Mouse (Mus musculus) cerebellum, adult 9-11 months (tissue): ENCODE results near the gene Ctnna2.

Experiments used
- DNase-seq: peaks from one replicate; pipeline ENCODE4 v3.0.0; 2022

Gene Ctnna2

DNA sequence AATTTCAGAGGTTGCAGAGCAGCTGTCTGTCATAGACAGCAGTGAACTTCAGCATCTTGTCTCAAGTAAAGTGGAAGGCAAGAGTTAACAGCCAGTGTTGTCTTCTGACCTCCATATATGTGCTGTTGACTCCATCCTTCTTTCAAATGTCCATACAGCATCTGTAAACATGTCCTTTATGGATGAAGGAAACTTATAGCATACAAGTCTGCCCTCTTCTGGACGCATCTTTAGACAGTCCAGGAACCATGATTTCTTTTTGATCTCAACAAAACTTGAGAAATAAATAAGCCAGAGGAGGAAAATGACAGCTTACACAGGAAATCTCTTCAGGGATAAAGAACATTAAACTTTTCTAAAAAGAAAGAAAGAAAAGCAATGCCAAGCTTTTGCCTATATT lies 400.9 kb downstream of the Ctnna2 start:
- no peak for DNase-seq

DNA sequence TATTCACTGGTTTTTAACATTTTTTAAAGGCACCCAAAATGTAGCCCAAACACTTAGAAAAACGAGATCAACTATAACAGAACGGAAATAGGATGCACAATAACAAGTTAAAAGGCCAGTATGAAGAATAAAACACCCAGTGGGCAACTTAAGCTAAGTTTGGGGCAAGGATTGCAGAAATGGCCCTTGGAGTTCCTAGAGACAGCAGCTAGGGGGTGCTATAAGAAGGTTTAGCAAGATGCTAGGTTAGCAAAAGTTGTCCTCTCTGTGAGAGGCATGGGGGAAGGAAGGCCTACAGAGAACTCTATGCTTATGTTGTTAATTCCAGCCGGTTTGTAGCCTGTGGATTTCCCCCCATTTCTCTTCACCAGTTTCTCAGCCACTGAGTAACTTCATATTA lies 401.9 kb downstream of the Ctnna2 start:
- DNase-seq: no peak

DNA sequence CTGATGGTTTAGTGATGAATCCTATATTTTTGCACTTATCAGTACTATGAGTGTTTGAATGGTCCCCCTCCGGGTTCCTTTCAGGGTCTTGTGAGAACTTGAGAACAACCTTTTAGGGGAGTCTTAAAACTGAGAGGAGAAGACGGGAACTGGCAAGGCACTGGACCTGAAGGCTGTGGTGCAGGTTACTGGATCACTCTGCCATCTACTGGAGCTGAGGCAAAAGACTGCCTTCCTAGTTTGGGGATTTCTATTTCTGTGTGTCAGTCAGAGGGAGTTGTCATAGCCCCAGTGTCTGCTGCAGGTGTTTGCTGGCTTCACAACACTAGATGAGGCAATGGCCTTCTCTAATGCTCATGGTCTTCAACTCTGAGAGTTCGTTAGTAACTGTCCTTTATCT lies 406.9 kb downstream of the Ctnna2 start:
- DNase-seq: peak; percentile 14

DNA sequence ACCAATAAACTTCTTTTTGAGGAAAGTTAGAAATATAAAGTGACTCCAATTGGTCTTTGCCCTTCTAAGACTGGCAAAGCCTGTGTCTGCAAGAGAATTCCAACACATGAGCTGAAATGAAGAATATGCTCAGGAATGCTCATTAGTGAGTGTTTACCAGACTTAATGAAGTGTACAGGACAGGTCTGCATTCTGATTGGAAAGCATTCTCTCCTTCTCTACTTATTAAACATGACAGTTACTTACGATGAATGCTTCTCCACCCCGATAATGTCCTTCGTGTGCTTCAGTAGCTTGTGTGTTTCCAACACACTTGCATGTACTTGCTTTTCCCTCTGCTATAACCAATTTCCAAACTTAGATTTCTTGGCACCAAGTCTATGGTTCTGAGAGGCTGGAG lies 409.6 kb downstream of the Ctnna2 start:
- no peak for DNase-seq

DNA sequence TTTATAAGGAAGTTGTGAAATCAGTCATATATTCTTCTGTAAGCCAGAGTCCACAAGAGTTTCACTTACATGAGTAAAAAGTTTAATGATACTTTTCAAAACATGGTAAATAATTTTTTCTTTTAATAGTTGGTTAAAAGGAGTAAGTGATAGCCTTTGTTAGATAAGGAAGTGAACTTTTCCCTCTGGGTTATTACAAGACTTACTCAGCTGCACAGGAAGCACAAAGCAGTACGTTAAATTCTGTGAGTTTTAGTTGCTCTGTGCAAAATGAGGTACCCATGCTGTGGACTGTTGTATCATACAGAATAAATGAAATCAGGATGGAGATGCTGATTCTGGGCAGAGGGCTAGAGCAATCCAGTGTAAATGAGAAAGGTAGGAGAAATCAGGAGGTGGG lies 423.3 kb downstream of the Ctnna2 start:
- no peak for DNase-seq

DNA sequence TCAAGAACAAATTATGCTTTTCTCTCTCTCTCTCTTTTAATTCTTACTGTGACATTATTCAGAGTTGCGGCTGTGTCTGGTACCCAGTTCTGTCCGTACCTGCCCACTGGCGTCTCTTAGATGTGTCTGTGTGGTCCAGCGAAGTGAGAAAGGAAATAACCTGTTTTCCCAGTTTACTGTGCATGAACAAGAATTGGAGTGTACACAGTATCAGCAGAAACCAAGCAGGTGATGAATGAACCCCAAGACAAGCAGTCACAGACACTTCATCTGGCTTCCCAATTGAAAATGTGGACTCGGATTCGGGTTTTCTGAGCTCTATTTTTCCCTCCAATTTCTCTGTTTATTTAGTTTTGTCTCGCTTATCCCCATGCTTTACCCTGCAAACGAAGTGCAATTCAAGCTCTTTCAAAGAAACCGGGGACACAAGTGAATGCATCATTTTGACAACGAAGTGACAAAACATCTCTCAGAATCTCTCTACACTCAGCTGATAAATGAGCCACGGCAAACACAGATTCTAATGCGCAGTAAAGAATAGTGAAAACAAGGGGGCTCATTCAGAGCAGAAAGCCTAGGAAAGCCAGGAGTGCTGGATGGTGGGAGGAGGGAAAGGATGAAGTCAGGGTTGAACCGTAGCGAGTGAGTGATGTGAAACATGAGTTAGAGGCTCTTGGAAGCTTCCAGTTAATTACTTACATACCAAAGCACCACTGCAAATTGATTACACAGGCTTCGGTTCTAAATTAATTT lies 442.3 kb downstream of the Ctnna2 start:
- no peak for DNase-seq

DNA sequence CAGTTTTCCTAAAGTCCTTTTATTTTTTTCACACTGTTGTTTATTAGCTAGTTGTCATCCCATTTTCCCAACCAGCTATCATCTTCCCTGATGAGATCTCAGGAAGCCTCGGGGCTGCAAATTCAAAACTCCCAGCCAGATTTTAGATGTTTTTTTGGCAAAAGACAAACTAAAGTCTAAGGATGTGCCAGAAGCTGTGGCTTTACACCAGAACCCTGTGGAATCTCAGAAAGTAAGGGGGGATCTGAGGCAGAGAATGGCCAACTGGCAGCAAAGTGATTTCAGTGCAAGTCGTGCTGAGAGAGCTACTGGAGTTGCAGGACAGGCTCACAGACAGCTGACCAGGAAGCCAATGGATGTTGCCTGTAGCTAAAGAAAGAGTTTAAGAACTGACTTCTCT lies 451.9 kb downstream of the Ctnna2 start:
- DNase-seq: no peak

DNA sequence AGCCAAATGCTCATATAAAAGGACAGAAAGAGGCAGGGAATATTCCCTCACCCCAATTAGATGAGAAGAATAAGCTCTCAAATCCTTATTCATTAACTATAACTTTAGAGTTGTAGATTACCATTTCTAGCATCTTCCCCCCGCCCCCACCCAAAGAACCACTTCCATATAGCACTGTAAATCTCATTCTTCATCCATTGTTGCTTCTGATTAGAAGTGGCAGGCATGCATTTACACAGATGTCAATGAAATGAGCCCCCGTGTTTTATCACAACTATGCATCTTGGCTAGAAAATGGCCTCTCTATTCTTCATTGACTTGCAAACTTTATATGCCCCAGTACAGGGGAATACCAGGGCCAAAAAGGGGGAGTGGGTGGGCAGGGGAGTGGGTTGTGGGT lies 457.7 kb downstream of the Ctnna2 start:
- DNase-seq: no peak

DNA sequence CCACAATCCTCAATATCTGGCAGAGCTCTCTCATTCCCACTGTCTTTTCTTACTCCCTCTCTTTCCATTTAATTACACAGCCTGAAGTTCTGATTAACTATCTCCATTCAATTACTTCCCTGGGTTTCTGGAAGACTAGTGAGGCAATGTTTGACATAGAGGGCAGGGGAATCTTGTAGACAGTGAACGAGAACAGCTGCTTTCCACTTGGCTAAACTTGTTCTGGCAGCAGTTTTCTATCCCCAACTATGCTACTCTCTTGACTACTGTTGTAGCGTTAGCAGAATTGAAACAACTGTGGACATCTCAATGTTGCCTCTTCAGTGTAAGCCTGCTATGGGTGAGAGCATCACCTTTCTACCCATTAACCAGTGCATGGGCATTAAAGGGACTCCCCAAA lies 463.0 kb downstream of the Ctnna2 start:
- DNase-seq: no peak

DNA sequence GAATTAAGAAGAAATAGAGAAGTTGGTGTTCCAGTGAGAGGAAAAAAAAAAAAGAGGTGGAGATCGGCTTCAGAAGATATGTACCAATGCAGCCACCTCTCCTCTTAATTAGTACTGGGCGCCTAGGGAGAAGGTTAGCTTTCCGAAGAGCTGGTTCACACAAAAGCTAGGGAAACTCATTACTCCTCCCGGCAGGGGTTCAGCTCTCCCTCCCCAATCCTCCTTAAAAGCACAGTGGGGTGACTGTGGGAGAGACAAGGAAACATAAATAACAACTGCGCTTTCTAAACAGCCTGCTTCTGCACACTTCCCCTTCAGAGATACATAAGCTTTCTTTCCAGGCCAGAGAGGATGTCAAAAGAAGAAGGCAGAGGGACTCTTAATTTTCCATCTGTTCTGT lies 467.7 kb downstream of the Ctnna2 start:
- no peak for DNase-seq

DNA sequence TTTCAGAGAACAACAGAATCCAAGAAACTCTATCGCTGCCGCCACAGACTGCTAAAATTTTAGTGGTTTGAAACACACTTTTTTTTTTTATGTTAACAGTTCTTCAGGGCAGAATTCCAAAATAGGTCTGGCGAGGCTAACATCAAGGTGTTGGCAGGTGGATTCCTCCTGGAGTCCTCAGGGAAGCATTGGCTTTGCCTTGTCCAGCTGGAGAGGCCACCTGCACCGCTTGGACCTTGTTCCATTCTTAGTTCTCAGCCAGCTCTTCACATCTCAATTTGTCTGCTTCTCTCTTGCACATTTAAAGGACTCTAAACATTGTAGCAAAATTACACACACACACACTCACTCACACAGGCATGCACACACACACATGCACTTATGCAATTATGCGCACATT lies 487.8 kb downstream of the Ctnna2 start:
- peak; percentile 76 for DNase-seq

DNA sequence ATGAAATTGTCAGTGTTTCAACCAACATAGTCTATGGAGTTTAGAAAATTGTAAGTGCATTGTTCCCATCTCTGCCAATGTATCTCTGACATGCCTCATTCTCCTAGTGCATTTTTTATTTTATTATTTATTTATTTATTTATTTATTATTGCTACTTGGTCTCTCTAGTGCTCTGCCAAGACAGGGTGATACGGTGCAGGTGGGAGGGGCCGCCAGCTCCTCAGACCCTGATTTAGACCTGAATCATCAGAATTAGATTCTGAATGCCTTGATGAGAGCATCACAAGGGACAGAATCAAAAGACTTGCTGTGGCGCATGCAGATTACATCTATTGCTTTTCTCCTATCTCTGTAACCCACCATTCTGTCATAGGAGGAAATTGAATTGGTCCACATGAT lies 492.8 kb downstream of the Ctnna2 start:
- no peak for DNase-seq

DNA sequence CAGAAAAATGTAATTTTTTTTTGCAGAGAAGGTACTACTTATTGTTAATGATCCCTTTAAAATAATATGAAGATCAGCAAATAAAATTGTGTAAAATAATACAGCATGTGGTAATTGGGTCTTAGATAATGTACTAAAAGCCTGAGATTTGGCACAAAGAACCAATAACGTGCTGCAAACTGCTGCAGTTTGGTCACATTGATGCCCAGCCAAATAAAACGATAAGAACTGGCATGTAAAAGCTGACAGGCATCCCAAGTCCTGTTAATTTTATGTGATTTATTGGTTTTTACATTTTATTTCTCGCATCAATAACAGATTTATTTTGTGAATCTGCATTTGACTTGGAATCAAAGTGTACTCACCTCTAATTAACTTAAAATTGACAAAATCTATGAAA lies 497.4 kb downstream of the Ctnna2 start:
- DNase-seq: no peak

DNA sequence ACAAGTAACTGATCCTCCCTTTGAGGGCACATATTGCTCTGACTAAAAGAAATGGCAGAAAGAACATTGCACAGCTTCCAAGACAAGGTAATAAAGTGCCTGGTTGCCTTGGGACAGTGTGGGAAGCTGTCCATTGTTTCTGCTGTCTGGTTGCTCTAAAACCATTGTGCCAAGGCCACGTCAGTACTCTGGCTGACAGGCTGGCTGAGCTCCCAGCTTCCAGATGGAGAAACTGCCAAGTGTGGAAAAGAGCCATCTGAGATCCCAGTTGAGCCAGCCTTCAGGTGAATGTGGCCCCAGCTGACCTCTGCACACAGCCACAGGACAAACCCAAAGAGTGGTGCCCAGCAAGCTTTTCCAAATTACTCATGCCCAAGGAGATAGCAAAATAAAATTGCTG lies 504.1 kb downstream of the Ctnna2 start:
- peak; percentile 98 for DNase-seq

DNA sequence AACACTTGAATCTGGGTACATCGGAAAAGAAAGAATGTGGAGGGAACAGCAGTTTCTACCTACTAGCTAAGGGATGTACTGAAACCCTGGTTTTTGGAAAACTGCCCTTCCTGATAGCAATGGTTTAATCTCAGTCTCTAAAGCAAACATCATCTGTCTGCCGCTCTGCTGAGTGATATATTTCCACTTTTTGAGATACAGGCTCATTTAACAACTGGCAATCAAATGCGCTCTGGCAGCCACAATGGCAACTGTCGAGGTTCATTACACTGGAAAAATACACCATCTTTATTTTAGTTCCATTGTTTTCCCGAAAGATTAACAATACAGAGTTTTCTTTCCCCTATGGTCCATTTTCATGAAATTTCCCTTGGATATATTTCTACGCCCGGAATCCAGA lies 506.2 kb downstream of the Ctnna2 start:
- no peak for DNase-seq

DNA sequence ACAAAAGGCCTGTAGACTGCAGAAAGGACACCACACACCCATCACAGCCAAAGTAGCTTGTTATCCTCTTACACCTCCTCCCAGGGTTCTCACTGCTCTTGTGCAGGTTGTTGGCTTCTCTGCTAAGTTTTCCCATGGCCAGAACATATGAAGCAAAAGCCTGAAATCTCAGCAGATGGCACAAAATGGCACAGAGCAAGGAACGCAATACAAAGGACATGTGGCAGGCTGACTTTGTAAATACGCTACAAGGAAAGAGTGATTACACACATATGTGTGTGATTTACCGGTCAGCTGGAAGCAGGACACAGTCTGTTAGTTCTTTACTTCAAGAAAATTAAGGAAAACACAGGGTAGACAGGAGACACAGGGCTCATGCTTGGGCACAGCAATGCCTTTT lies 511.4 kb downstream of the Ctnna2 start:
- DNase-seq: peak; percentile 43

DNA sequence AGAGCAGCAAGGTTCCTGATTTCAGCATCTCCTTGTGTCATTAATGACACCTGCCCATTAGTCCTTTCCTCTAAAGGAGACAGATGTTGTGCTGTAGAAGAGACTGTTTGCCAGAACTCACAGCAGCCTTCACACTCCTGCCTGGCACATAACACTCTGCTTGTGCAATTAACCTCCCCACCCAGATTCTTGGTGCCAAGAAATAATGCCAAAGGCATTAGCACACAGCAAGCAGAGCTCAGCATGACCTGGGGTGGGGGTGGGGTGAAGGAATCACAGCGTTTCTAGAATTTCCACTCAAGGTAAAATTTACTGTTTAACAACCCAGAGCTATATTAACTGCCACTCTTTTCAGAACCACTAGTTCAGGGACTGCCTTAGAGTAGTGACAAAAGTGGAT lies 516.8 kb downstream of the Ctnna2 start:
- DNase-seq: no peak

DNA sequence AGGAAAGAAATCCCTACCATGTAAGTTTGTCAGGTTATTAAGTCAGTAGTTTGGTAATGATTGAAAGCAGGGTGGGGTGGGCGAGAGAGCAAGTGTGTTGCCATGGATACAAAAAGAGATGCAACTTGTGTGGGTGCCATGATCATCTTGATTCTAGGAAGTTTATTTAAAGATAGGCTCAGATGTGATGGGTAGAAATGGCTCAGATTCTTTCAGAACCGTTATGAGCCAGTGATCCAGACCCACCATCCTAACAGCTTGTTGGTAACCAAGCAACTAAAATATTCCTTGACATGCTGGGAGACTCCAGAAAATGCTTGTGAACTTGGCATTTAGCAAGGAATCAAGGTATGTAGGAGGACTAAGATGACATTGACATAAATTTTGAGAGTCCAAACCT lies 521.6 kb downstream of the Ctnna2 start:
- no peak for DNase-seq

DNA sequence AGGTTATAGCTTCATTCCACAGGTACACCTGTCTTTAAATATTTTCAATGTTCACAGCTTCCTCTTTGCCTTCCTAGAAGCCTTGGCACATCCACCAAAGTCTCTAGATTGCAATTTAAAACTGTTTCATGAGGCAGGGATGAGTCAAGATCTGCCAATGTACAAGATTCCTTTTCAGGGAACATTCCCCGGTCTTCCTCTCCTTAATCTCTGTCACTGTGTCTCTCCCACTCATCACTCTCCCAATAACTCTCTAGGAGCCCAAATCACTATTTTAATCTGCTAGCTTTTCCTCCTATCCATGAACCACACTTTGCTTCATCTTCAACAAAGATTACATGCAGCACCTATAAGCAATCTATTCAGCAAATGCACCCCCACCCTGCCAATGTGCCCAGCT lies 532.6 kb downstream of the Ctnna2 start:
- DNase-seq: no peak

DNA sequence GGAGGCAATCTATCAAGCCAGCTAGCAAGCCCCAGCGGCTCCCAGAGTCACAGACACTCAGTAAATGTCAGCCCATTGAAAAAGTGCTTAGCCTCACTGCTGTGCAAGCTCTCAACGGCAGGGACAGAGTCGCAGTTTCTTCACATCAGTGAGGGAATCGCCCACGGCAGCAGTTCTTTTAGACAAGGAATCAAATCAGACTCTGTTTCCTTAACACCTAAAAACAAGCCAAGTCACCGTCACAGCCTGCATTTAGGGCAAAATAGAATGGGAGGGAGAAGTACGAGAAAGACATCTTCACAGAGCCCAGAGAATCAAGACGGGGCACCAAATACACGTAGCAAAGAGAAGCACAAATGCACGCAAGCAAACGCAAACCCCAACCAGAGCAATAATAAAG lies 535.6 kb downstream of the Ctnna2 start:
- no peak for DNase-seq

DNA sequence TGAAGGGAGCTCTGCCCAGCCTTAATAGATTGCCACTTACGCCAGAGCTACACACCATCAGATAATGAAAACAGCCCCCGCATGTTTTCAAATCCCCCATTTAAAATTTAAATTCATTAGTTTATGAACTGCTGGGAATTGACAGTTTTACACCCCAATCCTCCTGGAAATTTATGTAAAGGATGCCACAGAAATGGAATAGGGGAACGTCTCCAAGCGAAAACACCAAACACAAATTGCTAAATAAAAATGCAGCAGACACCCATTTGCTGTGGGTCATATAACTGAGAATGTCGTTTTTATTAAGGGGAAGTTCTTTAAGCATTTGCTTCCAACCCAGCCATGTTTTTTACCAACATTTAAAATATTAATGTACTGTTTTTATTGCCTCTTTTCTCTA lies 538.4 kb downstream of the Ctnna2 start:
- DNase-seq: no peak

DNA sequence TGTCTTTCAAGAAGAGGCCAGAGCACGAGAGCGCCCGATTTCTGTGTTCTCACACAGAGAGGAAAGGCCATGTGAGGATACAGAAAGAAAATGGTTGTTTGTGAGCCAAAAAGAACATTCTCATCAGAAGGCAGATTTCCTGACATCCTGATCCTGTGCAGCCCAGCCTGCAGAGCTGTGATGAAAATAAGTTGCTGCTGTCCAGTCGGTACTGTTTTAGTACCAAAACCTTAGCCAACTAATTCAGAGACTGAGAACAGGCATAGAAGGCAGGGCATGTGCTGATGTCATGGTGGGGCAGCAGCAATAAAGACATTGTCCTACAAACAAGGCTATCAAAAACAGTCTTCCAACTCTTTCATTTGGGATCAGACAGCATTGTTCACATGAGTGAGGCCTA lies 549.1 kb downstream of the Ctnna2 start:
- no peak for DNase-seq

DNA sequence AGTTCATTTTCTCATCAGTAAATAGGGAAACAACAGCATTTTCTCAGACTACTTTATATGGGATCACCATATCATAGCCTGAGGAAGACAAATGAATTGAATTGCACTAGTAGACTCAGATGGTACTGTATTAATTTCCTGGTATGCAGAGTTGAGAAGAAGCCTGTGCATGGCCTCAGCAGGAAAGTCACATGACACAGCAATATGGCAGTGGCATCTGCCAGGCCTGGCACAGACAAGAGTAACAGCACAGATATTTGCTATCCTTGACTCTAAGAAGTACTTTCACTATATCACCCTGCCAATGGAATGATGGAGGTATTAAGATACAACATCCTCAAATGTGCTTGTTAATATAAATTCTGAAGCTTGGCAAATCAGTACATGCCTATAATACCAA lies 553.8 kb downstream of the Ctnna2 start:
- DNase-seq: peak; percentile 78

DNA sequence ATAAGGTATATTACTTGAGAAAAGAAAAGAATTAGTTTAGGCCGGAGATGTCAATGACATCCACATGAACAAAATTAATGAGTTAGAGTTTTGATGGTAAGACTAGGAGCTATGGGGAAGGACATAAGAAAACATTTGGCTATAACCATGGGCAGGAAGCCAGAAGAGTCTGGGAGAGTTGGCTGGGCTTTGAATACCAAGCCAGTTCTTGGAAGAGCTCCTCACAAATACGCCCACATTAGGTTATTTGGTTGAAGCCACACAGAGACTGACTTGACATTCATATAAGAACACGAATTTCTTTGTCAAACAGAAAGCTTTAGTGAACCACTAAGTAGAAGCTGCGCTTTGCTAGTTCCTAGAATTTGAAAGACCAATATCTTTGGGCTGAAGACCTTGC lies 554.7 kb downstream of the Ctnna2 start:
- DNase-seq: peak; percentile 43

DNA sequence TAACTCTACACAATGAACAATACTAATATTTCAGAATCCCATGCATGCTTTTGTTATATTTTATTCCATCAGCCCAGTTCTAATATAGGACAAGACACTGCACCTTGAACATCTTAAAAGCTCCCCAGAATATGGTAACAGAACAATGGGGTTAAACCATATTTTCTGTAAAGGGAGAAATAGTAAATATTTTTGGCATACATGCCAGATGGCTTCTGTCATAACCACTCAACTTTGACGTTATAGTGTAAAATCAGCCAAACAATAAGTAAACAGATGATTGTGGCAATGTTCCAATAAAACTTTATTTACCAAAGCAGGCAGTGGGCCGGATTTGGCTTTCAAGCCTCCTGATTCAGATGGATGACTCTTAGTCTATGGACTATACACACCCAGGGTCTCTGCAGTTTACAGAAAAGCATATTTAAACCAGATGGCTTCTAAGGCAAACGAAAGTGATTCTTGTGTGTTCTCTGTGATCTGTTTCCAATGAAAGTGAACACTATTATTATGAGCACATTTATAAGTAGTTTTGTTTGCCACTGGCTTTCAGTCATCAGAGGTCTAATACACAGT lies 557.8 kb downstream of the Ctnna2 start:
- DNase-seq: no peak
